Mouse (Mus musculus): ENCODE results near the gene Wwc2.

Wwc2 gene

DNA sequence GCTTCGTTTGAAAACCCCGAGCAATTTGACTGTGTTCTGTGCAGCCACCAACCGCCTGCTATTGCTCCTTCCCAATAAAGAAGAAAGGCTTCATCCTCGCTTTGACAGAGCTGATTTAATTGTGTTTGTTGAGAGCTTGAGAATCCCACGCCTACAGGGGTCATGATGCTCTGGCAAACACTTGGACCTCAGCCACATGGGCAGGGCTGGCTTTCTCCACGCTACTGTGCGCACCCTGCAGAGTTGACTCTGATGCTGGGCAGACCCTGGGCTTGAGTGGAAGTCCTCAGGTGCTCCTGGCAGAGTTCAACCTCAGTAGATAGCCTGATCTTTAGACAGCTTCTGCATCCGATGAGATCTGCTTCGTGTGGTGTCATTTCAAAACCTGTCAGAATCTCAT, 198.7 kb downstream of the Wwc2 start:
- no peak for DNase-seq (ENCODE audit: low spot score in 2 of 2)

DNA sequence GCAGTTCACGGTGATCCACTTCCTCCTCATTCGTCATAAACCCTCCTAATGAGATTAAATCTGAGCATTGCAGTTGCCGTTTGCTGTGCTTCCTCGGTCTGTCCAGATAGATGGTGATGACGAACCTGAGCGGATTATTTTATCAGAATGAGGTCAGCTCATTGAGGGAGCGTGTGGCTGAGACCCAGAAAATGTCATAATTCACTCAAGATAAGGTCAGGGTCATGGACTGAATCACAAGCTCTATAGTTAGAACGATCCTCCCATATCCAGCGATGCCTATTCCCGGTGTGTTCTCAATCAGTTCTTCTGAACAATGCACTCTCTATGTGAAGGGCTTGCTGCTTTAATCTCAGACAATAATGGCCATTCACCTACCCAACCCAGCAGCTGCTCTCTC, 203.0 kb downstream of the Wwc2 start:
- no peak for DNase-seq (ENCODE audit: low spot score in 2 of 2)

- DNase-seq (ENCODE audit: low spot score in 2 of 2), result no peak
Observed at GRCm38 (mm10) chr8:47786323-47786722, 204.4 kb downstream of the Wwc2 start.

DNA sequence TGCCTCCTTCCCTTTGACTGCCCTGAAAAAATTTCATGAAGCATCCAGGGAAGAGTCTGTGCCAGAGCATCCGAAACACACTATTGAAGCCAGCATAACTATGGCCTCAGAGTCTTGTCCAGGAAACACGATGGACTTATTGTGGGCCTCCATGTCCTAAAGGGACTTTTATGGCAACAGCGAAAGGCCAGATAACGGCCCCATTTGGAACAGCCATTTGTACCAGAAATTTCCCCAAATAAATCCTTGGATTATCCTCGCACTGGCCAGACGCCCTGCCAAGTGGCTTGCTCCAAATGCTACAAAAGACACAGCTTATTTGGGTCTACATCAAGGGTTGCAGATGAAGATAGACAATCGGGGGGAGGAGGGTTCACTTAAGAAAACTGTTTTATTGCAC, 206.3 kb downstream of the Wwc2 start:
- no peak for DNase-seq (ENCODE audit: low spot score in 2 of 2)

DNA sequence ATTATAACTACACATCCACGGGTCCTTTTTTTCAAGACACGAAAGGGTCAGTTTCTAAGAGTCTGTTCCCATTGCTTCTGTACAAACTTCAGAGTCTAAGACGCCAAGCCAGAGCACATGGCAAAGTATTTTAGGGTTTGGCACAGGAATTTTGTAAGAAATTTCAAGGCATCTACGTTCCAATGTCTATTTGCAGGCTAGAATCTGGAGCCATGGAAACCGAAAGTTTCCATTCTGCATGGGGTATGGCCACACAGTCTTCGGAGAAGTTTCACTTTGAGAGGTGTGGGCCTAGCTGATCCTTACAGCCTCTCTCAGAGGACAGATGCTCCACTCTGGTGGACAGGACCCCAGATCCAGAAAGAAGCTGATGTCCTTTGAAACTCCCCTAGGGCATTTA, 206.8 kb downstream of the Wwc2 start:
- DNase-seq (ENCODE audit: low spot score in 2 of 2), result no peak

DNA sequence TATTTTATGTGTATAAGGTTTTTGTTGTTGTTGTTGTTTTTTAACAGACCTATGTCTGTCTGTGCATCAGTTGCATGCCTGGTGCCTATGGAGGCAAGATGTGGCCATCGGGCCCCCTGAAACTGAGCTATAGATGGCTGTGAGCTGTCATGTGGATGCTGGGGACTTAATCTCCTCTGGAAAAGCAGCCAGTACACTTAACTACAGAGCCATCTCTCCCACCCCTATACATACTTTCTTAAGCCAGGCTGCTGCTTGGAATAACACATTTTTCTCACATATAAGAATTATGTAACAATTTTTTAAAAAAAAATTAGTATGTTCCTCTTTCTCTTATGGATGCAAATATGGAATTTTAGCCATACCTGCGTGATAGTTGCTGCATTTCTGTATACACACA, 207.2 kb downstream of the Wwc2 start:
- no peak for DNase-seq (ENCODE audit: low spot score in 2 of 2)

- no peak for DNase-seq (ENCODE audit: low spot score in 2 of 2)
Observed at GRCm38 (mm10) chr8:47781881-47782280, 208.8 kb downstream of the Wwc2 start.

DNA sequence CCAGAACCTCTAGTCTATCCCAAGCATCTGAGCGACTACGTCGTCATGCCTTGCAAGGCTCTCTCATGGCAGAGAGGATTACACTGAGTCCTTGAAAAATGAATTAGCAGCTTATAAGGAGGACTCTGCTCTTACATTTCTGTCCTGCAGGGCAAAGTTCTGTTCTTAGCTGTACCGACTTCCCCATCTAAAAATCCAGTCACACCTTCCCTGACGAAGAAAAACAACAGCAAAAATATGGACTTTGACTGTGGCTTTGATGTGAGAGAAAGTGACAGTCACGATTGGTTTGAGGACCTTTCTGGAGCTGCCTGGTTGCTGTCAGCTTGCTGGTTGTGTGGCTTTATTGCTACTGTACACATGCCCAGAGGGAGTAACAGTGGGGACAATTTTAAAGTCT, 211.1 kb downstream of the Wwc2 start:
- DNase-seq (ENCODE audit: low spot score in 2 of 2), result no peak

- no peak for DNase-seq (ENCODE audit: low spot score in 2 of 2)
Observed at GRCm38 (mm10) chr8:47777415-47777814, 213.3 kb downstream of the Wwc2 start.

All from spleen, postnatal 4 days (tissue).